Mouse (Mus musculus) neural tube, embryonic 12.5 days (tissue): ENCODE measurements around the gene Copz1. TPM values are rescaled to one million over a fixed set of nuclear protein-coding genes. Genes with fewer than 3 reads are reported as not detected.

Source experiments
- ATAC-seq: fragments of 200-750 bp; cut with Nextera tagmentation; 2 replicates; pipeline ENCODE4 v1.8.0; 2017; ENCODE audit warnings: low read depth, mild to moderate bottlenecking, moderate TSS enrichment, moderate library complexity; ENCODE audit not compliant: low FRiP score
- H3K27ac ChIP-seq: fragments of 300-500 bp; sonication (generic); 2 replicates; pipeline ENCODE4 v1.5.1; 2016
- H3K27me3 ChIP-seq: fragments of 300-500 bp; sonication (generic); replicated peaks from 2 replicates; pipeline ENCODE4 v1.6.1; 2016; ENCODE audit warnings: mild to moderate bottlenecking
- H3K36me3 ChIP-seq: fragments of 300-500 bp; sonication (generic); 2 replicates; pipeline ENCODE4 v1.6.1; 2016; ENCODE audit warnings: mild to moderate bottlenecking
- H3K4me1 ChIP-seq: fragments of 300-500 bp; sonication (generic); 2 replicates; pipeline ENCODE4 v1.6.1; 2016
- H3K4me2 ChIP-seq: fragments of 300-500 bp; sonication (generic); replicated peaks from 2 replicates; pipeline ENCODE4 v1.6.1; 2016; ENCODE audit warnings: mild to moderate bottlenecking
- H3K4me3 ChIP-seq: fragments of 300-500 bp; sonication (generic); 2 replicates; pipeline ENCODE4 v1.5.1; 2016
- H3K9ac ChIP-seq: fragments of 300-500 bp; sonication (generic); 2 replicates; pipeline ENCODE4 v1.6.1; 2016; ENCODE audit warnings: mild to moderate bottlenecking
- H3K9me3 ChIP-seq: fragments of 300-500 bp; sonication (generic); 2 replicates; pipeline ENCODE4 v1.6.1; 2016; ENCODE audit warnings: mild to moderate bottlenecking
- WGBS: fragments of 180-500 bp; shearing (Covaris S2); methylation state at CpG from one replicate; pipeline ENCODE4 v1.1.7; 2016; 5-methylcytosine and 5-hydroxymethylcytosine counted together
- polyA plus RNA-seq: library from polyadenylated mRNA; unstranded; fragments of >200 nt; fragmentation: Nextera tagmentation; extraction: Ambion mirVana; gene quantifications from 2 replicates; pipeline ENCODE4 v1.2.1, GENCODE M21; 2016

The Copz1 gene
- polyA plus RNA-seq, 1 experiment from 2014 or later: 243 TPM

GRCm38 (mm10) chr15:103284066-103284465, 11.6 kb downstream of the Copz1 start:
- no peak overlapping the region for H3K4me2 ChIP-seq
- H3K27ac ChIP-seq: no peak overlapping the region
- no peaks in the 10 kb centered on the region for H3K9me3 ChIP-seq
- WGBS: 53% methylated on average over 3 of the region's 3 CpGs
- no peaks in the 10 kb centered on the region for H3K27me3 ChIP-seq
- peaks cover 29% of the 10 kb centered on the region for H3K4me1 ChIP-seq
- ATAC-seq: no peak
- no peak overlapping the region for H3K4me3 ChIP-seq
- H3K36me3 ChIP-seq: no peaks in the 10 kb centered on the region
- no peak overlapping the region for H3K9ac ChIP-seq

DNA sequence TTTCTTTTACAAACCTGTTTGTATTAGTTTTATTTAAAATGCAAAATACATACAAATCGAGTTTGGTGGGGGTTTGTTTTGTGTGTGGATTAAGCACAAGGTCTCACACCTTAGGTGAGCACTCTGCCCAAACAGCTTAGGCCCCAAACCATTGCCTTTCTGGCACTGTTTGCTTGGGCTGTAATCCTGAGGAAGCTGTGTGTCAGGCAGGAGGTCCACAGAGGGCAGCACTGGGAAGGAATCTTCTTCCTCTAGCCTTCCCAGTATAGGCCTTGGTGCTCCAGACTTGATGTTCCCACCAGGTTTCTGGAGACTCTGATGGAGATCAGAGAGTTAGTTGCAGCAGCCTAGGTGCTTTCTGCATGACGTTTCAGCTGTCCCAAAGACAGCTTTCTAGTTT, 12.1 kb downstream of the Copz1 start:
- H3K27ac ChIP-seq: 0 out of 2 replicates have a peak overlapping the region, but pooled peaks have one; percentile 8
- H3K4me1 ChIP-seq: peaks cover 34% of the 10 kb centered on the region
- H3K9me3 ChIP-seq: no peaks in the 10 kb centered on the region
- no peak for ATAC-seq
- 45% methylated on average over 2 of the region's 2 CpGs for WGBS
- 0 out of 2 replicates have a peak overlapping the region, but pooled peaks have one; percentile 10 for H3K9ac ChIP-seq
- no peak overlapping the region for H3K4me2 ChIP-seq
- H3K27me3 ChIP-seq: no peaks in the 10 kb centered on the region
- H3K36me3 ChIP-seq: no peaks in the 10 kb centered on the region
- H3K4me3 ChIP-seq: no peak overlapping the region

DNA sequence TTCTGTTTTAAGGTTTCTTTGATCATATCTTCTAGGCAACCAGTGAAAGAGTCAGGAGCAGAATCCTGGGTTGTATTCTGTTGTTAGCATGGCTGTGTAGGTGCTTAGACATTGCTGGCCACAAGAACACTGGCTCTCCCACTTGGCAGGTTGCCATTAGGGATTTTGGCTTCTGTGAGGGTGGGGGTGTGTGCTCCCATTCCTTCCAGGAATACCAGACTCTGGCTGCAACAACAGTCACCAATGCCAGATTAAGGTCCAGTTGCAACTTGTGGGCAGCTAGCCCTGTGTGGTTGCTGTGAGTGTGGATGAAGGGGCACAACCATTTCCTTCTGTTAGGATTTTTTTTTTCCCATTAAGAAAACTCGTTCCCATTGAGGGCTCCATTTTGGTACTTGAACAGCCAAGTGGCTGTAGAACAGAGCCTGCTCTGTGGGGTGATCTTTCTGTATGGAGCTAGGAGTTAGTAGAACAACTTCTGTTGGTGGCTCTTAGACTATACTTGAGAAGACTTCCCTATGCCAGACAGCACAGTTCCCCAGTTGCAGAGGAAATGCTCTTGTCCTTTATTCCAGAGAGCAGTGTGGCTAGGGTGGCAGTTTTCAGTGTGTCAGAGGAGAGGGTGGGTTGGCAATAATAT, 13.4 kb downstream of the Copz1 start:
- H3K4me1 ChIP-seq: peaks cover 42% of the 10 kb centered on the region
- no peaks in the 10 kb centered on the region for H3K27me3 ChIP-seq
- H3K4me2 ChIP-seq: peak overlapping the region; percentile 19; the same call in 1 of the 2 replicates
- H3K9ac ChIP-seq: no peak overlapping the region
- ATAC-seq: no peak
- WGBS: 88% methylated on average over 1 of the region's 1 CpGs
- H3K27ac ChIP-seq: peak overlapping the region; percentile 22; the same call in 1 of the 2 replicates
- no peaks in the 10 kb centered on the region for H3K9me3 ChIP-seq
- H3K36me3 ChIP-seq: peaks cover 2% of the 10 kb centered on the region
- no peak overlapping the region for H3K4me3 ChIP-seq

GRCm38 (mm10) chr15:103289600-103289999, 17.1 kb downstream of the Copz1 start:
- H3K9ac ChIP-seq: peak overlapping the region; percentile 22; the same call in 1 of the 2 replicates
- H3K4me3 ChIP-seq: no peak overlapping the region
- peak overlapping the region; percentile 5; the same call in 1 of the 2 replicates for H3K4me2 ChIP-seq
- H3K4me1 ChIP-seq: peaks cover 46% of the 10 kb centered on the region
- H3K27me3 ChIP-seq: no peaks in the 10 kb centered on the region
- peaks cover 28% of the 10 kb centered on the region for H3K36me3 ChIP-seq
- WGBS: 22% methylated on average over 5 of the region's 5 CpGs
- H3K9me3 ChIP-seq: no peaks in the 10 kb centered on the region
- H3K27ac ChIP-seq: peak overlapping the region; percentile 64
- 0 out of 2 replicates have a peak, but pooled peaks have one; percentile 8 for ATAC-seq

DNA sequence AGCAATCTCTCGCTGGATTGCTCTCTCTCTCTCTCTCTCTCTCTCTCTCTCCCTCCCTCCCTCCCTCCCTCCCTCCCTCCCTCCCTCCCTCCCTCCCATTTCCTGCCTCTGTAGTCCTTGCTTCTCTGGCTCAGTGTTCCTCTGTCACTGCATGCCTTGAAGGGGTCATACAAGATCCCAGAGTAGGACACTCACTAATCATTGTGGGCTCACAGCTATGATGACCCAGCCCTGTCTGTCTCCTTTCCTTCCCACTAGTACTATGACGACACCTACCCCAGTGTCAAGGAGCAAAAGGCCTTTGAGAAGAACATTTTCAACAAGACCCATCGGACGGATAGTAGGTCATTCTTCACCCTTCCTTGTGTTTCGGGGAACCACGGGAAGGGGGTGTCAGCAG, 17.9 kb downstream of the Copz1 start:
- H3K9ac ChIP-seq: no peak overlapping the region
- H3K27ac ChIP-seq: peak overlapping the region; percentile 51
- H3K4me3 ChIP-seq: no peak overlapping the region
- H3K4me1 ChIP-seq: peaks cover 40% of the 10 kb centered on the region
- H3K9me3 ChIP-seq: no peaks in the 10 kb centered on the region
- H3K4me2 ChIP-seq: 0 out of 2 replicates have a peak overlapping the region, but pooled peaks have one; percentile 5
- peaks cover 28% of the 10 kb centered on the region for H3K36me3 ChIP-seq
- peak; percentile 54; the same call in 1 of the 2 replicates for ATAC-seq
- no peaks in the 10 kb centered on the region for H3K27me3 ChIP-seq
- WGBS: 67% methylated on average over 6 of the region's 6 CpGs

GRCm38 (mm10) chr15:103290843-103291242, 18.3 kb downstream of the Copz1 start:
- Histone ChIP-seq H3K9ac (0 out of 2 replicates have a peak overlapping the region, but pooled peaks have one; percentile 5), H3K4me2 (no peak overlapping the region; the same call in 1 of the 2 replicates), H3K9me3 (no peaks in the 10 kb centered on the region), H3K27ac (peak overlapping the region; percentile 37; the same call in 1 of the 2 replicates), H3K36me3 (peaks cover 28% of the 10 kb centered on the region), H3K27me3 (no peaks in the 10 kb centered on the region), H3K4me1 (peaks cover 40% of the 10 kb centered on the region), H3K4me3 (no peak overlapping the region)
- WGBS: 72% methylated on average over 9 of the region's 9 CpGs
- peak; percentile 29; the same call in 1 of the 2 replicates for ATAC-seq

DNA sequence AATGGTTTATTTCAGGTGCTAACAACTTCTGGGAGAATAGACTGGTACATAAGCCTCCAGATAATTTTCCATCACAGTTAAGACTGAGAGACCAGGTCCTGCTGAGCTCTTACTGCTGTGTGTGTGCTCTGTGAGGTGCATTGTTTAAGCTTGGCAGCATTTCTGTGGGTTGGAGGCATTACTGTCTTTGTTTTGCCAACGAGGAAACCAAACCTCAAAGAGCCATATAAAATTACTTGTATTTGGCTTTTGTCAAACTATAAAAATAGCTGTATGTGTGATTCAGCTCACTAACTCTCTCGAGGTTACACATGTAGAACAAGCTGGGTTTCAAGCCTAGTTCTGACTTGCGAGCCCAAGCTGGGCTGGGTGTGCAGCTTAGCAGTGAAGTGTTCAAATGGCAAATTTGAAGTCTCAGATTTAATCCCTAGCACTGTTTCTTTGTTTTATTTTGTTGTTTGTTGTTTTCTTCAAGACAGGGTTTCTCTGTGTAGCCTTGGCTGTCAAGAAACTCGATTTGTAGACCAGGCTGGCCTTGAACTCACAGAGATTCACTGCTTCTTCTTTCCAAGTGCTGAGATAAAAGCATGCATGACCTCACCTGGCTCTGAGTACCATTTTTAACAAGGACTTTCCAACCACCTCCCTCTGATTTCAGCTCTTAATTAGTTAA, 20.3 kb downstream of the Copz1 start:
- H3K4me1 ChIP-seq: peaks cover 56% of the 10 kb centered on the region
- ATAC-seq: no peak
- H3K9me3 ChIP-seq: no peaks in the 10 kb centered on the region
- H3K27ac ChIP-seq: no peak overlapping the region
- H3K36me3 ChIP-seq: peaks cover 28% of the 10 kb centered on the region
- no peak overlapping the region for H3K9ac ChIP-seq
- H3K27me3 ChIP-seq: no peaks in the 10 kb centered on the region
- WGBS: 88% methylated on average over 4 of the region's 4 CpGs
- no peak overlapping the region for H3K4me2 ChIP-seq
- H3K4me3 ChIP-seq: no peak overlapping the region

DNA sequence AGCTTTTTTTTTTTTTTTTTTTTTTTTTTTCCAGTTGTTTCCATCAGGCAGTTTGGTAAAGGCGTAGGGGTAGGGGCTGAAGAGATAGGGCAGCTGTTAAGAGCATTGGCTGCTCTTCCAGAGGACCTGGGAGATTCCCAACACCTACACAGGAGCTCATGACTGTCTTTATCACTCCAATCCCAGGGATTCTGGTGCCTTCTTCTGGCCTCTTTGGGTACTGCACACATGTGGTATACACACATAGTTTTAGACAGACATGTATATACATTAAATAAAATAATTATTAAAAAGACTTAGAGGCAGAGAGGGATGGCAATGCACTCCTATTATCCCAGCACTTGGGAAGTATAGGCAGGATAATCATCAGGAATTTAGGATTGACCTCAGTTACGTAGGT, 20.9 kb downstream of the Copz1 start:
- H3K9ac ChIP-seq: no peak overlapping the region
- H3K9me3 ChIP-seq: no peaks in the 10 kb centered on the region
- H3K36me3 ChIP-seq: peaks cover 28% of the 10 kb centered on the region
- no peak overlapping the region for H3K27ac ChIP-seq
- no peak overlapping the region for H3K4me3 ChIP-seq
- no peak overlapping the region for H3K4me2 ChIP-seq
- WGBS: 97% methylated on average over 2 of the region's 2 CpGs
- ATAC-seq: no peak
- peaks cover 62% of the 10 kb centered on the region for H3K4me1 ChIP-seq
- no peaks in the 10 kb centered on the region for H3K27me3 ChIP-seq

GRCm38 (mm10) chr15:103294649-103295048, 22.1 kb downstream of the Copz1 start:
- no peak overlapping the region for H3K27ac ChIP-seq
- no peak overlapping the region for H3K4me2 ChIP-seq
- no peak for ATAC-seq
- 81% methylated on average over 2 of the region's 2 CpGs for WGBS
- H3K36me3 ChIP-seq: peaks cover 28% of the 10 kb centered on the region
- no peak overlapping the region for H3K4me3 ChIP-seq
- no peak overlapping the region for H3K9ac ChIP-seq
- H3K9me3 ChIP-seq: no peaks in the 10 kb centered on the region
- peaks cover 63% of the 10 kb centered on the region for H3K4me1 ChIP-seq
- no peaks in the 10 kb centered on the region for H3K27me3 ChIP-seq

DNA sequence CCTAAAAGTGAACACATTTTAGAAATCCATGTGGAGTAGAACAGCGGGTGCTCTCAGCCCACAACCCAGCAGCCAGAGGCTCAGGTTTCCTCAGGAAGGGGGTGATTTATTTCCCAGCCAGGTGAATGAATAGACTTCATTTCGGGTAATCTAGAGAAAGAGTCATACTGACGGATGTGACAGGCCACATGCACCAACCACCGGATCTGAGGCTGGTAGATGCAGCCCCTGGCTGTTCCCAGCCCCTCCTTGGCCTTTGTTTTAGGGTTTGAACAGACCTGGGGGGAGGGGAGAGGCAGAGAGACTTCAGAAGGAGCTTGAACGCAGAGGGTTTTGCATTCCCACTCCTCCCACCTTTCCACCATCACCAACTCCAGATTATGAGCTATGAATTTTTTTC, 23.3 kb downstream of the Copz1 start:
- Histone ChIP-seq H3K4me1 (peaks cover 63% of the 10 kb centered on the region), H3K4me3 (no peak overlapping the region), H3K4me2 (0 out of 2 replicates have a peak overlapping the region, but pooled peaks have one; percentile 9), H3K27me3 (no peaks in the 10 kb centered on the region), H3K36me3 (peaks cover 27% of the 10 kb centered on the region), H3K27ac (peak overlapping the region; percentile 43), H3K9me3 (no peaks in the 10 kb centered on the region), H3K9ac (peak overlapping the region; percentile 44)
- ATAC-seq: no peak
- whole genome bisulfite sequencing: 2% methylated on average over 5 of the region's 5 CpGs

GRCm38 (mm10) chr15:103297313-103297712, 24.8 kb downstream of the Copz1 start:
- ATAC-seq: no peak
- Histone ChIP-seq H3K4me3 (no peak overlapping the region), H3K36me3 (peaks cover 14% of the 10 kb centered on the region), H3K9ac (no peak overlapping the region), H3K9me3 (no peaks in the 10 kb centered on the region), H3K27me3 (no peaks in the 10 kb centered on the region), H3K4me2 (peak overlapping the region; percentile 66), H3K27ac (peak overlapping the region; percentile 99), H3K4me1 (peaks cover 72% of the 10 kb centered on the region)
- 20% methylated on average over 6 of the region's 6 CpGs for WGBS

- H3K27ac ChIP-seq: peak overlapping the region; percentile 99
- no peaks in the 10 kb centered on the region for H3K9me3 ChIP-seq
- no peak overlapping the region; the same call in 1 of the 2 replicates for H3K4me3 ChIP-seq
- peak overlapping the region; percentile 66 for H3K4me2 ChIP-seq
- H3K27me3 ChIP-seq: no peaks in the 10 kb centered on the region
- 32% methylated on average over 3 of the region's 3 CpGs for WGBS
- H3K9ac ChIP-seq: peak overlapping the region; percentile 42
- peaks cover 79% of the 10 kb centered on the region for H3K4me1 ChIP-seq
- H3K36me3 ChIP-seq: peaks cover 7% of the 10 kb centered on the region
- ATAC-seq: no peak
Measured at GRCm38 (mm10) chr15:103298026-103298425, 25.5 kb downstream of the Copz1 start.
